Mouse (Mus musculus) embryonic facial prominence, embryonic 11.5 days (tissue): ENCODE measurements around the gene Rgs9. TPM values are rescaled to one million over a fixed set of nuclear protein-coding genes. Genes with fewer than 3 reads are reported as not detected.
A peak's percentile ranks its signal among the peaks of the same experiment; 100 is the strongest.

ENCODE experiments used
- ATAC-seq: fragments of 200-750 bp; cut with Nextera tagmentation; replicated peaks from 2 replicates; pipeline ENCODE4 v1.8.0; 2017; ENCODE audit warnings: low read depth; ENCODE audit not compliant: insufficient number of reproducible peaks, low FRiP score, low TSS enrichment
- DNase-seq: peaks from one replicate; pipeline ENCODE4 v3.0.0-alpha.2; 2015; ENCODE audit warnings: low spot score
- H3K27ac ChIP-seq: fragments of 300-500 bp; sonication (generic); replicated peaks from 2 replicates; pipeline ENCODE4 v1.5.1; 2014; ENCODE audit warnings: mild to moderate bottlenecking, low read depth, low read length, control low read depth
- H3K27me3 ChIP-seq: fragments of 300-500 bp; sonication (generic); 2 replicates; pipeline ENCODE4 v1.6.1; 2014; ENCODE audit warnings: mild to moderate bottlenecking, low read length, moderate library complexity, mixed read lengths; ENCODE audit not compliant: control insufficient read depth, insufficient read depth
- H3K36me3 ChIP-seq: fragments of 300-500 bp; sonication (generic); replicated peaks from 2 replicates; pipeline ENCODE4 v1.6.1; 2014; ENCODE audit warnings: low read depth, mild to moderate bottlenecking, low read length, moderate library complexity, mixed read lengths; ENCODE audit not compliant: control insufficient read depth, insufficient read depth
- H3K4me1 ChIP-seq: fragments of 300-500 bp; sonication (generic); 2 replicates; pipeline ENCODE4 v1.6.1; 2014; ENCODE audit warnings: low read length, mixed read lengths; ENCODE audit not compliant: control insufficient read depth, insufficient read depth
- H3K4me2 ChIP-seq: fragments of 300-500 bp; sonication (generic); 2 replicates; pipeline ENCODE4 v1.6.1; 2014; ENCODE audit warnings: low read depth, mild to moderate bottlenecking, control low read depth, low read length, moderate library complexity
- H3K4me3 ChIP-seq: fragments of 300-500 bp; sonication (generic); 2 replicates; pipeline ENCODE4 v1.5.1; 2014; ENCODE audit warnings: low read depth, low read length, control low read depth
- H3K9ac ChIP-seq: fragments of 300-500 bp; sonication (generic); replicated peaks from 2 replicates; pipeline ENCODE4 v1.6.1; 2014; ENCODE audit warnings: mild to moderate bottlenecking, control low read depth, low read length
- H3K9me3 ChIP-seq: fragments of 300-500 bp; sonication (generic); replicated peaks from 2 replicates; pipeline ENCODE4 v1.6.1; 2016; ENCODE audit warnings: mild to moderate bottlenecking, low read length, inconsistent platforms, mixed read lengths; ENCODE audit not compliant: control insufficient read depth
- WGBS: fragments of 180-500 bp; shearing (Covaris S2); extraction: QIAGEN DNeasy Blood & Tissue Kit; methylation state at CpG from one replicate; pipeline ENCODE4 v1.1.7; 2014; 5-methylcytosine and 5-hydroxymethylcytosine counted together
- polyA plus RNA-seq: library from polyadenylated mRNA; unstranded; fragments of >200 nt; fragmentation: Nextera tagmentation; extraction: Ambion mirVana; gene quantifications from 2 replicates; pipeline ENCODE4 v1.2.1, GENCODE M21; 2014

Gene Rgs9
- polyA plus RNA-seq, 1 experiment from 2014 or later: 0.73 TPM

DNA sequence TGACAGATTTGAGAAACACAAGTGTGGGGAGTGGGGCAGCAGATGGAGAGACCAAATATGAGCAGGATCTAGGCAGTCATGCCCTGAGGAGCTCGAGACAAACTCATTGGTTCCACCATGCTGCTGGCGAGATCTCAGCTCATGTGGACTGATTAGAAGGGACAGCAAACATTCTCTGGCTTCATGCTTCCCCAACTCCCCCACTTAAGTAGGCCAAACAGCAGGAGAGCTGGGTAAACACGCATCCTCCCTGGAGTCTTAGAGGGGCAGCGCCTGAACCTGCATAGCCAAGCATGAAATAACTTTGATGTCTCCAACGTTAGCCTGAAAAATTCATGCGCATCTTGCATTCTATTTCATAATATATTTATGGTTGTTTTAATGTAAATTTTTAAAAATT lies 65.1 kb downstream of the Rgs9 start:
- WGBS: 80% methylated on average over 6 of the region's 6 CpGs
- no peak overlapping the region for H3K27ac ChIP-seq
- no peaks in the 10 kb centered on the region for H3K27me3 ChIP-seq
- no peak overlapping the region for H3K4me2 ChIP-seq
- H3K9ac ChIP-seq: no peak overlapping the region
- no peak overlapping the region for H3K4me3 ChIP-seq
- H3K36me3 ChIP-seq: no peaks in the 10 kb centered on the region
- H3K4me1 ChIP-seq: no peaks in the 10 kb centered on the region
- ATAC-seq: no peak
- no peaks in the 10 kb centered on the region for H3K9me3 ChIP-seq
- DNase-seq: no peak

DNA sequence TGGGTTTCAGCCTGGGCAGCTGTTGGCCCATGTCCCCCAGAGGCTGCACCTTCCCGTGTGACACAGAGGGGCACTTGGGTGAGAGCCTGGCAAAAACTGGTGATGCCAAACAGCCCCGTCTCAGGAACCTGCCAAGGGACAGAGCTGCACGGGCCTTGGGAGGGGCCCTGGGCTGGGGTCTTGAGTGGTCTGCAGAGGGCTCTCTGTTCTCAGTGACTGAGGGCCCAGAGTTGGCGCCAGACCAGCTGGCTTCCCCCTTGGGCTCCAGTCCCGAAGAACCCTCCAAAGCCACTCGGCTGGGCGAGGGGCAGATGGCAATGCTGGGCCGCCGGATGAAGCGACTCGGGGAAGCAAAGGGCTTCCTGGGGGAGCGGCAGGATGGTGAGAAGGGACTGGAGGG lies 70.8 kb downstream of the Rgs9 start:
- WGBS: 89% methylated on average over 12 of the region's 12 CpGs
- DNase-seq: no peak
- H3K27me3 ChIP-seq: no peaks in the 10 kb centered on the region
- no peak overlapping the region for H3K4me2 ChIP-seq
- no peak overlapping the region for H3K4me3 ChIP-seq
- H3K9ac ChIP-seq: no peak overlapping the region
- no peak for ATAC-seq
- no peaks in the 10 kb centered on the region for H3K36me3 ChIP-seq
- no peak overlapping the region for H3K27ac ChIP-seq
- H3K9me3 ChIP-seq: no peaks in the 10 kb centered on the region
- H3K4me1 ChIP-seq: no peaks in the 10 kb centered on the region; the same call in 1 of the 2 replicates

DNA sequence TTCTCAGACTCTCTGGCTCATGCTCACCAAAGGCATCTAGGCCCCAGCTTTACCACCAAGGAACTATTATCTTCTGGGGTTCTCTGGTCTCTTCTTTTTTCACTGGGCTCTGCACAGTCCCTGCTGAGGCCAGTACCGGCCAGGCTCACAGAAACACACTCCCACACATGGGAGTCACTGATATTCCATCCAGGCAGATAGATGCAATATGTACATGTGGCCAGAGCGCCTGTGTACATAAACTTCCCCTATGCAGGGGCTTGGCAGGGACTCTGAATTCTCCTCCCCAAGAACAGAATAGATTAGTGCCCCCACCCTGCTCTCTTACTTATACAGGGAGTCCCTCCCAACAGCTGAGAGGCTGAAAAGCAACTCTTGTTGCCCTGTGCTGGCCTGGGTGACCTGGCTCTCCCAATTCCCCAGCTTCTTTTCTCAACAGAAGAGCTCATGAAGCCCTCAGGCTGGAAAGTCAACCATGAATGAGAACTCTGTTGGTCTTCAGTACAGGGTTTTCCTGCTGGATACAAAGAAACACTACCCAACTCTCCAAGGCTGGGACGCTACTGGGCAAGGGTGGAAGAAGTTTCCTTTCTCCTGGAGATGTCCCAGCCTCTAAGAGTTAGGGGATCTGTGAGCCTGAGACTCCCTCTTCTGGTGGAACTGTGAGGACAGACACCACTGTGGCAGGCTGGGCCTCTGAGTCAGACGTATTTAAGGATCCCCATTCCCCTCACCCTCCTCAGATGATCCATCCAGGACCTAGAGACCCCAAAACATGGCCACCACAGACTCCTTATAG lies 76.5 kb downstream of the Rgs9 start:
- Histone ChIP-seq H3K27me3 (no peaks in the 10 kb centered on the region), H3K27ac (no peak overlapping the region), H3K4me3 (no peak overlapping the region), H3K9ac (no peak overlapping the region), H3K9me3 (no peaks in the 10 kb centered on the region), H3K4me1 (no peaks in the 10 kb centered on the region; the same call in 1 of the 2 replicates), H3K36me3 (no peaks in the 10 kb centered on the region), H3K4me2 (no peak overlapping the region)
- 40% methylated on average over 4 of the region's 4 CpGs for WGBS
- peak; percentile 19 for DNase-seq
- no peak for ATAC-seq

DNA sequence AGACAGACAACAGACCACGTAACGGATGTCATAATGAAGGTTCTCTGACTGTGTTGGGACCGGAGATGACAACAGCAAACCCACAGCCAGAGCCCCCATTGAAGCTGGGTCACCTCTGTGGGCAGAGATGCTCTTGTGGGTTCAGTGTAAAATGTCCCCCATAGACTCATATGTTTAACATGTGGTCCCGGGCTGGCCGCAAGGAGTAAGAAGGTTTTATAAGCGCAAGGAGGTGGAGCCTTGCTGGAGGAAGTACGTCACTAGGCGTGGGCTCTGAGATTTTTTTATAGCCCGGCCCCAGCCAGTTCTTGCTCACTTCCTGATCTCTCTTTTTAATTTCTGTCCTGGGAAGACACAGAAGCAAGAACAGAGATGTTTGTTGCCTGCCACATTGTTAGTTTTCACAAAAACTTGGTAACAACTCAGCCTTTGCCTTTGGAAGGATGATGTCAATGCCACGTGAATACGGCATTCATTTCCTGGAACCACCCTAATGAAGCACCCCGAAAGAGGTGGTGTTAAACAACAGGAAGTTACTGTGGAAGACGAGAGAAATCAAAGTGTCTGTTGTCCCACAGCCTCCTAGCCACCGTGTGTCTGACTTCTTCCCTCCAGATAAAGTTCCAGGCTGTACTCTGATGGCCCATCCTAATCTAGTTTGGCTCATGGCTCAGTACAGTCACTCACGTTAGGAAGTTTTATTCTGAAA lies 79.1 kb downstream of the Rgs9 start:
- no peak overlapping the region for H3K4me2 ChIP-seq
- no peak overlapping the region for H3K27ac ChIP-seq
- H3K36me3 ChIP-seq: no peaks in the 10 kb centered on the region
- H3K4me1 ChIP-seq: no peaks in the 10 kb centered on the region
- no peaks in the 10 kb centered on the region for H3K27me3 ChIP-seq
- H3K9ac ChIP-seq: no peak overlapping the region
- ATAC-seq: no peak
- no peaks in the 10 kb centered on the region for H3K9me3 ChIP-seq
- 81% methylated on average over 15 of the region's 15 CpGs for WGBS
- H3K4me3 ChIP-seq: no peak overlapping the region
- no peak for DNase-seq

DNA sequence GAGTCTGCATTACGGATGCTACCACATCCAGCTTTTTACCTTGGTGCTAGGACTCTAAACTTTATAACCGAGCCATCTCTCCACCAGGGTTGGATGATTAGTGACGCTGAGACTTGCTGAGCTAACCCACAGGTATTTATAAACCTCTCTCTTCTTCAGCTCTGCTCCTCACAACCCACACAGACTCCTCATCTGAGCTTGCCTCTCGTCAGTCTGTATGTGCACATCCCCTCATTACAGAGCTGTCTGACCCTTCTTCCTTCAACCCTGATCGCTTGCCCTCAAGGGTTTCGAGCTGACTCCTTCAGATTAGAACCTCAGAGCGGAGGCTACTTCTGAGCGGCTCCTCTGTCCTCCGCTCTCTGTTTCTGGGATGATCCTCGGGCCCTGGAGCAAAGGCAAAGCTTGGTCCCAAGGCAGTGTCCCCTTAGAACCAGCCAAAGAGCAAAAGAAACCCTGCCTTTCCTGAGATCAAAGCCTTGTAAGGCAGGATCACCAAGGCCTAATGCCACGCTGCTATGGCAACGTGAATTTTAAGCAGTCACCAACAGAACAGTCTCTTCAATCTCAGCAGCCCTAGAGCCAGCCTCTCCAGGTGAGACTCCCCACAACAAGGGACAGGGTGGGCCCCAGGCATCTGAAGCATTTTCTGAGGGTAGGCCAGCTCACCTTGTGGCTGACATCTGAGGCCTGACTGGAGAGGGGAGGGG lies 79.9 kb downstream of the Rgs9 start:
- ATAC-seq: peak; percentile 48; the same call in 1 of the 2 replicates
- no peak overlapping the region for H3K9ac ChIP-seq
- no peak overlapping the region for H3K27ac ChIP-seq
- peak; percentile 29 for DNase-seq
- WGBS: 42% methylated on average over 12 of the region's 12 CpGs
- no peak overlapping the region for H3K4me2 ChIP-seq
- H3K27me3 ChIP-seq: no peaks in the 10 kb centered on the region
- no peaks in the 10 kb centered on the region for H3K36me3 ChIP-seq
- H3K4me1 ChIP-seq: no peaks in the 10 kb centered on the region
- no peaks in the 10 kb centered on the region for H3K9me3 ChIP-seq
- no peak overlapping the region for H3K4me3 ChIP-seq

DNA sequence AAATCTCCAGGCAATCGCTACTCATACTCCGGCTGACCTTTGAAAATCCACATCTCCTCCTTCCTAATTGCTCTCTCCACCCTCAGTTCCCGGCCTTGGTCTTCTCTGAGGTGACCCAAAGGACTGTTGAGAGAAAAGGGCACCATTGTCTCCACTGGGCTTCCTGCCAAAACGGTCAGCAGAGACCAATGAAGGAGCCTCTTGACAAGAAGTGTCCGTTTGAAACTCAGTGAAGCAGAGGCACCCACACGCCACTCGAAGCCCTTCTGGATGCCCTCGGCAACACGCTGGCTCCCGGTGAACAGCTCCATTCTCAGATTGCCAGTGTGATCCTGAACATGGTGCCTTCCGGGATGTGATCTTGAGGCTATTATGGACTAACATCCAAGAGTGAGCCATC lies 87.2 kb downstream of the Rgs9 start:
- no peak for ATAC-seq
- Histone ChIP-seq H3K4me2 (no peak overlapping the region), H3K9me3 (no peaks in the 10 kb centered on the region), H3K27ac (no peak overlapping the region), H3K9ac (no peak overlapping the region), H3K36me3 (no peaks in the 10 kb centered on the region), H3K27me3 (no peaks in the 10 kb centered on the region), H3K4me1 (no peaks in the 10 kb centered on the region), H3K4me3 (no peak overlapping the region)
- no peak for DNase-seq
- 17% methylated on average over 11 of the region's 11 CpGs for WGBS

DNA sequence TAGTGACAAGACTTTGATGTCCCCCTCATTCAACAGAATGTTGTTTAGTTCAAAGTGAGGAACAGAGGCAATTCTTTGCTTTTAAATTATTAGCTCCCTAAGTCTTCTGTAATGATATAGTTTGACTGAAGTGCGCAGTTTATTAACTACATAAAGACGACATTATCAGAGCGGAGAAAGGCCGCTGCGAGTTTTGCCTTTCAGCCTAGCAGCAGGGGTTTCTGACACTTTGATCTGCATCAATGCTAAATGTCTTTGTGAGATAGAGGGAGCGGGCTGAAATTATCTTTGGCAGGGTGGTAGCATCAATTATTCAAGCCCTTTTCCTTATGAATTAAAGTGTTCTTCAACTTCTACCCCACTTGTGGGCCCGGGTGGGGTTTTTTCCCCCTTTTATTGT lies 87.6 kb downstream of the Rgs9 start:
- no peak overlapping the region for H3K9ac ChIP-seq
- H3K27me3 ChIP-seq: no peaks in the 10 kb centered on the region
- no peak for ATAC-seq
- no peak overlapping the region for H3K4me3 ChIP-seq
- no peak overlapping the region for H3K4me2 ChIP-seq
- DNase-seq: no peak
- no peak overlapping the region for H3K27ac ChIP-seq
- H3K4me1 ChIP-seq: no peaks in the 10 kb centered on the region
- 46% methylated on average over 7 of the region's 7 CpGs for WGBS
- no peaks in the 10 kb centered on the region for H3K36me3 ChIP-seq
- H3K9me3 ChIP-seq: no peaks in the 10 kb centered on the region

DNA sequence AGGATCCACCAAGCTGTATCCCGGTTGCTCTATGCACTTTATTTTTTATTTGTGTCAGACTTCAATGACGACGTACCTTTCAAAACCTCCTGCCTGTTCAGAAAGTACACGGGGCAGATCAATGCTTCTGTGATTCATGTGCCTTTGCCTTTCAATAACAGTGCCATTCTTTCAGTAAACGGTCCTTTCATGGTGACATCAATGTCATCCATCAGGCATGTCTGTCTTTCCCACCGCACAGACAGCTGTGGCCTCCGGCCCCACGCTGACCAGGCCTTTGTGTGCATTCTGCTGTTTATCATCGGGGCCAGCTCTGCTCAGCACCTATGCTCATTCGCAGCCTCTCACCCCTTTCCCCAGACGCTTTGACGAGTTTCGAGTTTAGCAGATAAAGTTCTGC lies 91.2 kb downstream of the Rgs9 start:
- DNase-seq: no peak

More for the DNA sequence above, 91.2 kb downstream of the Rgs9 start:
- H3K27ac ChIP-seq: no peak overlapping the region
- 51% methylated on average over 13 of the region's 13 CpGs for WGBS
- no peak overlapping the region for H3K4me2 ChIP-seq
- no peak overlapping the region for H3K9ac ChIP-seq
- no peak for ATAC-seq
- H3K4me1 ChIP-seq: no peaks in the 10 kb centered on the region
- H3K9me3 ChIP-seq: no peaks in the 10 kb centered on the region
- H3K4me3 ChIP-seq: no peak overlapping the region
- no peaks in the 10 kb centered on the region for H3K27me3 ChIP-seq
- no peaks in the 10 kb centered on the region for H3K36me3 ChIP-seq
